Mouse (Mus musculus) forebrain, embryonic 10.5 days (tissue): ENCODE results near the gene Tmc7. TPM values are rescaled to one million over a fixed set of nuclear protein-coding genes. Genes with fewer than 3 reads are reported as not detected.

ENCODE experiments used
- DNase-seq: peaks from one replicate; pipeline ENCODE4 v3.0.0-alpha.2; 2017; ENCODE audit warnings: low spot score; ENCODE audit errors: extremely low spot score
- H3K27ac ChIP-seq: fragments of 300-500 bp; sonication (generic); 2 replicates; pipeline ENCODE4 v1.5.1; 2016; ENCODE audit warnings: mild to moderate bottlenecking
- H3K27me3 ChIP-seq: fragments of 300-500 bp; sonication (generic); 2 replicates; pipeline ENCODE4 v1.6.1; 2016; ENCODE audit warnings: mild to moderate bottlenecking; ENCODE audit not compliant: poor library complexity, severe bottlenecking
- H3K36me3 ChIP-seq: fragments of 300-500 bp; sonication (generic); replicated peaks from 2 replicates; pipeline ENCODE4 v1.6.1; 2016; ENCODE audit warnings: mild to moderate bottlenecking, moderate library complexity
- H3K4me1 ChIP-seq: fragments of 300-500 bp; sonication (generic); 2 replicates; pipeline ENCODE4 v1.6.1; 2016
- H3K4me3 ChIP-seq: fragments of 300-500 bp; sonication (generic); 2 replicates; pipeline ENCODE4 v1.5.1; 2016; ENCODE audit warnings: mild to moderate bottlenecking, moderate library complexity
- H3K9me3 ChIP-seq: fragments of 300-500 bp; sonication (generic); 2 replicates; pipeline ENCODE4 v1.6.1; 2016; ENCODE audit warnings: mild to moderate bottlenecking, moderate library complexity
- WGBS: fragments of 180-500 bp; shearing (Covaris S2); methylation state at CpG from one replicate; pipeline ENCODE4 v1.1.7; 2016; 5-methylcytosine and 5-hydroxymethylcytosine counted together
- polyA plus RNA-seq: library from polyadenylated mRNA; unstranded; fragments of >200 nt; fragmentation: Nextera tagmentation; extraction: Ambion mirVana; gene quantifications from 2 replicates; pipeline ENCODE4 v1.2.1, GENCODE M21; 2016

Tmc7 gene
- polyA plus RNA-seq = 6.6 and 7.1 TPM in 2 replicates

- Histone ChIP-seq H3K9me3 (peaks cover 14% of the 10 kb centered on the region), H3K4me1 (peaks cover 29% of the 10 kb centered on the region), H3K27me3 (no peaks in the 10 kb centered on the region), H3K4me3 (peak within 1 kb of the TSS; percentile 78), H3K27ac (peak within 1 kb of the TSS; percentile 93), H3K36me3 (peaks cover 27% of the 10 kb centered on the region)
- 1% methylated on average over 41 of the region's 51 CpGs for WGBS
- DNase-seq = peak; percentile 85
Measured at GRCm38 (mm10) chr7:118584257-118584907, at the start of gene Tmc7. Gene Tmc7 (minus strand): TSS chr7:118584736.

DNA sequence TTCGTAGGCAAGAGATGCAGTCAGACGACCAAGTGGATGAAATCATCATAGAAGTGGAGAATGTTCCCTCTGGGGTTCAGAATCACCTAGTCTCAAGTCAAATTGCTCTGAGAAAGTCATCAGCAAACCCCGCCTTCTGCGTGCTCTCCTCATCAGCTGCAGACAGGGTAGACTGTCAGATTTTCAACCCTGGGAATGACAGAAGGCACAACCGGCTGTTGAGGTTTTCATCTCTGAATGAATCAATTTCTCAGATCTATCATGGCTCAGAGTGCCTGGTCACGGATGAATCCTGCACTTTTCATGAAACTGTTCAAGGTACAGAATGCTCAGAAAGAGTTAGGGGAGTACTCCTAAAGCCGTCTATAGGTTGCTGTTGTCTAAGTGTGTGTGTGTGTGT is 49.4 kb upstream of the Tmc7 start:
- no peak overlapping the region for H3K27ac ChIP-seq
- no peaks in the 10 kb centered on the region for H3K9me3 ChIP-seq
- no peaks in the 10 kb centered on the region for H3K36me3 ChIP-seq
- H3K27me3 ChIP-seq = no peaks in the 10 kb centered on the region
- no peaks in the 10 kb centered on the region for H3K4me1 ChIP-seq
- no peak overlapping the region for H3K4me3 ChIP-seq
- 89% methylated on average over 7 of the region's 7 CpGs for WGBS
- no peak for DNase-seq

GRCm38 (mm10) chr7:118633094-118633493 is 48.6 kb upstream of the Tmc7 start:
- H3K9me3 ChIP-seq = no peaks in the 10 kb centered on the region
- no peaks in the 10 kb centered on the region for H3K4me1 ChIP-seq
- H3K36me3 ChIP-seq = no peaks in the 10 kb centered on the region
- no peaks in the 10 kb centered on the region for H3K27me3 ChIP-seq
- no peak overlapping the region for H3K27ac ChIP-seq
- no peak for DNase-seq
- H3K4me3 ChIP-seq = no peak overlapping the region
- WGBS = 87% methylated on average over 9 of the region's 9 CpGs

DNA sequence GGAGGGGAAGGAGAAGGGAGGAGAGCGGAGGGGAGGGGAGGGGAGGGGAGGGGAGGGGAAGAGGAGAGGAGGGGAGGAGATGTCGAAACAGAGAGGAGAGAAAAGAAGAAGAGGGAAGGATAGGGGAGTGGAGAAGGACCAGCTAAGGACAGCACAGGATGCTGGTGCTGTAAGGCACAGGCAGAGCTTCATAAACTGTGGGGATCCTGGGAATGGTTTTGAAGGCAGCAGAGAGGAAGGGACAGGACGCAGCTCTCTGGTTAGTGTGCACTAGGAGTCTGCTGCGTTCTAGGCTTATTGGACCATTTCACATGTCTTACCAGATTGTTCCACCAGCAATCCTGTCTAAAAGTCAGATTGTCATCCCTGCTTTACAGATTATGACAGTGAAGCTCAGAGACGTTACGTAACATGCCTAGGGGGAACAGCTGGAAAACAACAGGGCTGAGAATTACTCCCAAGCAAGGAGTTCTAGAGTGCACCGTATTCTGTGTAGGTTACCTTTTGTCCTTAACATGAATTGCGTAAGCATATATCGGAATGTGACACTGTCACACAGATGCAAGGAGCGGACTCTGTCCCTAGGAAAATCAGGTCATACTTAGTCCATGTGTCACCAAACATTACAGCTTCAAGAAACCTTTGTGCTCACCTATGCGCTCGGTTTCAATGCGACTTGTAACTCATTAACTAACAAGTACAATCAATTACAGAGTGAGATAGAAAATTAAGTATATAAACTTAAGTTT is 43.2 kb upstream of the Tmc7 start:
- Histone ChIP-seq H3K27ac (no peak overlapping the region), H3K4me3 (no peak overlapping the region)
- 86% methylated on average over 12 of the region's 13 CpGs for WGBS

GRCm38 (mm10) chr7:118621094-118621493 is 36.6 kb upstream of the Tmc7 start:
- DNase-seq = no peak
- H3K27ac ChIP-seq = no peak overlapping the region
- H3K27me3 ChIP-seq = no peaks in the 10 kb centered on the region
- H3K9me3 ChIP-seq = no peaks in the 10 kb centered on the region
- WGBS = 80% methylated on average over 6 of the region's 6 CpGs
- H3K4me1 ChIP-seq = no peaks in the 10 kb centered on the region
- no peaks in the 10 kb centered on the region for H3K36me3 ChIP-seq
- no peak overlapping the region for H3K4me3 ChIP-seq

More for the DNA sequence above, 43.2 kb upstream of the Tmc7 start:
- Histone ChIP-seq H3K27me3 (no peaks in the 10 kb centered on the region), H3K4me1 (no peaks in the 10 kb centered on the region), H3K9me3 (no peaks in the 10 kb centered on the region), H3K36me3 (no peaks in the 10 kb centered on the region)
- DNase-seq = no peak

DNA sequence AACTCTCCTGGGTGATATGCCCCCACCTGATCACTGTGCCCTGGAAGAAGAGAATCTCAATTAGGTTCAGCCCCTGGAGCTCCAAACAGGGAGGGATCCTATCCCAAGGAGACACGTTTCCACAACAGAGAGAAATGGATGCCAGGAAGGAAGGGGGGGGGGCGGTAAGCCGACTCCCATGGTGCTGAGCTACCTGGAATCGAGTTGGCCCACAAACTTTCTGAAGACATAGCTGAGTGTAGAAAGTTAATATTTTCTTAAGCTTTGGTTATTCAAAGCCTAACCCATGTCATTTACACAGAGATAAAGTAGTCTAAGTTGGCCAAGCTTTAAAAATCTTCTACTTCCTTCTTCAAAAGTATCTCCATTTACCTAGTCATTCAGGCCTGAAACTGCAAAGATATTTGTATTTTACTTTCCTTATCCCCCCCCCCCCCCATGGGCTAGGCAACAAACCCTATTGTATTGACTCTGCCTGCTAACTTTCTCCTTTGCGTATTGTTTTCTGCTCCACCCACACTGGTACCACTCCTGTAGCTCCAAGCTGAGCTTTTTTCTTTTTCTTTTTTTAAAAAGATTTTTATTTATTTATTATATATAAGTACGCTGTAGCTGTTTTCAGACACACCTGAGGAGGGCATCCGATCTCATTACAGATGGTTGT is 35.8 kb upstream of the Tmc7 start:
- no peak for DNase-seq
- WGBS = 88% methylated on average over 7 of the region's 7 CpGs

GRCm38 (mm10) chr7:118618104-118618503 is 33.6 kb upstream of the Tmc7 start:
- Histone ChIP-seq H3K4me1 (peaks cover 8% of the 10 kb centered on the region), H3K9me3 (no peaks in the 10 kb centered on the region), H3K4me3 (no peak overlapping the region), H3K36me3 (no peaks in the 10 kb centered on the region), H3K27ac (no peak overlapping the region), H3K27me3 (no peaks in the 10 kb centered on the region)
- 87% methylated on average over 5 of the region's 5 CpGs for WGBS
- DNase-seq = no peak

More for the DNA sequence above, 35.8 kb upstream of the Tmc7 start:
- Histone ChIP-seq H3K9me3 (no peaks in the 10 kb centered on the region), H3K27me3 (no peaks in the 10 kb centered on the region), H3K4me3 (no peak overlapping the region), H3K27ac (no peak overlapping the region), H3K4me1 (no peaks in the 10 kb centered on the region), H3K36me3 (no peaks in the 10 kb centered on the region)

- Histone ChIP-seq H3K27me3 (no peaks in the 10 kb centered on the region), H3K36me3 (no peaks in the 10 kb centered on the region), H3K4me1 (peaks cover 11% of the 10 kb centered on the region), H3K27ac (no peak overlapping the region), H3K4me3 (no peak overlapping the region), H3K9me3 (no peaks in the 10 kb centered on the region)
- 58% methylated on average over 13 of the region's 13 CpGs for WGBS
- no peak for DNase-seq
Measured at GRCm38 (mm10) chr7:118614076-118614475, 29.5 kb upstream of the Tmc7 start.

- no peak overlapping the region for H3K27ac ChIP-seq
- peaks cover 11% of the 10 kb centered on the region for H3K4me1 ChIP-seq
- DNase-seq = no peak
- no peaks in the 10 kb centered on the region for H3K27me3 ChIP-seq
- no peaks in the 10 kb centered on the region for H3K9me3 ChIP-seq
- WGBS = 80% methylated on average over 8 of the region's 8 CpGs
- no peak overlapping the region for H3K4me3 ChIP-seq
- H3K36me3 ChIP-seq = no peaks in the 10 kb centered on the region
Measured at GRCm38 (mm10) chr7:118611933-118612332, 27.4 kb upstream of the Tmc7 start.

GRCm38 (mm10) chr7:118611185-118611749 is 26.7 kb upstream of the Tmc7 start:
- H3K9me3 ChIP-seq = no peaks in the 10 kb centered on the region; the same call in 1 of the 2 replicates
- no peak for DNase-seq
- 94% methylated on average over 4 of the region's 4 CpGs for WGBS
- peaks cover 11% of the 10 kb centered on the region for H3K4me1 ChIP-seq
- no peaks in the 10 kb centered on the region for H3K36me3 ChIP-seq
- no peaks in the 10 kb centered on the region for H3K27me3 ChIP-seq
- no peak overlapping the region for H3K4me3 ChIP-seq
- no peak overlapping the region for H3K27ac ChIP-seq

- no peaks in the 10 kb centered on the region for H3K36me3 ChIP-seq
- no peak overlapping the region for H3K27ac ChIP-seq
- no peaks in the 10 kb centered on the region; the same call in 1 of the 2 replicates for H3K9me3 ChIP-seq
- no peak overlapping the region for H3K4me3 ChIP-seq
- no peak for DNase-seq
- peaks cover 11% of the 10 kb centered on the region for H3K4me1 ChIP-seq
- WGBS = 89% methylated on average over 13 of the region's 13 CpGs
- no peaks in the 10 kb centered on the region for H3K27me3 ChIP-seq
Measured at GRCm38 (mm10) chr7:118610721-118611120, 26.2 kb upstream of the Tmc7 start.

- peaks cover 11% of the 10 kb centered on the region for H3K4me1 ChIP-seq
- H3K36me3 ChIP-seq = no peaks in the 10 kb centered on the region
- no peak overlapping the region for H3K27ac ChIP-seq
- no peak for DNase-seq
- 94% methylated on average over 7 of the region's 7 CpGs for WGBS
- no peaks in the 10 kb centered on the region for H3K27me3 ChIP-seq
- no peaks in the 10 kb centered on the region; the same call in 1 of the 2 replicates for H3K9me3 ChIP-seq
- no peak overlapping the region for H3K4me3 ChIP-seq
Measured at GRCm38 (mm10) chr7:118609815-118610214, 25.3 kb upstream of the Tmc7 start.
